Mouse (Mus musculus) CH12.LX (cell line): ENCODE results near the gene Senp8. TPM values are rescaled to one million over a fixed set of nuclear protein-coding genes. Genes with fewer than 3 reads are reported as not detected.

Experiments
- DNase-seq: peaks from one replicate; pipeline ENCODE4 v3.0.0-alpha.2; 2013; ENCODE audit errors: extremely low read depth
- H3K27ac ChIP-seq: 2 replicates; pipeline ENCODE4 v1.5.1; 2012; ENCODE audit warnings: low read depth, mild to moderate bottlenecking, control low read depth, moderate library complexity; ENCODE audit not compliant: insufficient read depth
- H3K27me3 ChIP-seq: replicated peaks from 2 replicates; pipeline ENCODE3; 2012; ENCODE audit warnings: inconsistent platforms
- H3K36me3 ChIP-seq, 2 experiments: replicated peaks in 1 of 2; 2 replicates each; pipeline versions ENCODE3 to v1.6.1; 2012; ENCODE audit warnings: inconsistent platforms in 1 of 2, low read length in 1 of 2, mild to moderate bottlenecking in 1 of 2, mixed read lengths in 1 of 2, moderate library complexity in 1 of 2; ENCODE audit not compliant: control insufficient read depth in 1 of 2, insufficient read depth in 1 of 2
- H3K4me1 ChIP-seq, 2 experiments: 2 replicates each; pipeline ENCODE4 v1.6.1; 2012; ENCODE audit warnings: inconsistent platforms in 1 of 2, moderate library complexity in 1 of 2; ENCODE audit not compliant: insufficient read depth in 2 of 2, control insufficient read depth in 1 of 2
- H3K4me2 ChIP-seq: 2 replicates; pipeline ENCODE4 v1.6.1; 2012; ENCODE audit warnings: low read depth, mild to moderate bottlenecking, control low read depth; ENCODE audit not compliant: poor library complexity, insufficient read depth, severe bottlenecking
- H3K4me3 ChIP-seq, 3 experiments: fragments of 150-350 bp in 1 of 3; sonication (generic) in 1 of 3; replicated peaks in 1 of 3; 2 replicates each; pipeline versions ENCODE3 to v1.5.1; 2011 to 2012; ENCODE audit warnings: low read depth in 2 of 3, low read length in 2 of 3, mild to moderate bottlenecking in 2 of 3, moderate library complexity in 2 of 3, control low read depth in 1 of 3, improper control_type of control experiment in 1 of 3, inconsistent platforms in 1 of 3, mixed read lengths in 1 of 3; ENCODE audit not compliant: poor library complexity in 1 of 3
- H3K79me2 ChIP-seq: replicated peaks from 2 replicates; pipeline ENCODE4 v1.6.1; 2012; ENCODE audit warnings: mild to moderate bottlenecking, moderate library complexity; ENCODE audit not compliant: control insufficient read depth, poor library complexity, insufficient read depth, severe bottlenecking; ENCODE audit errors: extremely low read depth
- H3K9ac ChIP-seq: 2 replicates; pipeline ENCODE4 v1.6.1; 2012; ENCODE audit warnings: low read depth, mild to moderate bottlenecking, control low read depth, moderate library complexity; ENCODE audit not compliant: insufficient read depth
- H3K9me3 ChIP-seq: replicated peaks from 2 replicates; pipeline ENCODE3; 2012; ENCODE audit warnings: low read length, inconsistent platforms, mixed read lengths
- BHLHE40 ChIP-seq: IDR thresholded peaks from 2 replicates; pipeline ENCODE4 v1.6.1; 2011; ENCODE audit warnings: mild to moderate bottlenecking, low read depth, low read length, improper control_type of control experiment
- CHD1 ChIP-seq: IDR thresholded peaks from 2 replicates; pipeline ENCODE4 v1.6.1; 2012; ENCODE audit warnings: low read depth, low read length, improper control_type of control experiment, inconsistent platforms
- CHD2 ChIP-seq: IDR thresholded peaks from 2 replicates; pipeline ENCODE4 v1.6.1; 2011; ENCODE audit warnings: low read length, improper control_type of control experiment
- CTCF ChIP-seq, 2 experiments: IDR thresholded peaks in 1 of 2; conservative IDR thresholded peaks in 1 of 2; 2 replicates each; pipeline ENCODE4 v1.5.1; 2011 to 2012; ENCODE audit warnings: low read depth in 2 of 2, low read length in 2 of 2, improper control_type of control experiment in 1 of 2, inconsistent platforms in 1 of 2, mild to moderate bottlenecking in 1 of 2, moderate library complexity in 1 of 2
- ELF1 ChIP-seq: IDR thresholded peaks from 2 replicates; pipeline ENCODE4 v1.6.1; 2014; ENCODE audit warnings: low read depth, mild to moderate bottlenecking, inconsistent platforms, low read length, improper control_type of control experiment
- HCFC1 ChIP-seq: IDR thresholded peaks from 2 replicates; pipeline ENCODE4 v1.6.1; 2012; ENCODE audit warnings: low read depth, mild to moderate bottlenecking, inconsistent platforms, low read length, improper control_type of control experiment
- IRF4 ChIP-seq: IDR thresholded peaks from 2 replicates; pipeline ENCODE4 v1.6.1; 2014; ENCODE audit warnings: low read depth, mild to moderate bottlenecking, inconsistent platforms, low read length, improper control_type of control experiment
- JUN ChIP-seq: IDR thresholded peaks from 2 replicates; pipeline ENCODE4 v1.6.1; 2011; ENCODE audit warnings: low read depth, mild to moderate bottlenecking, low read length, improper control_type of control experiment, moderate library complexity; ENCODE audit not compliant: insufficient read depth
- JUND ChIP-seq: conservative IDR thresholded peaks from 2 replicates; pipeline ENCODE4 v1.6.1; 2011; ENCODE audit warnings: low read depth, low read length, improper control_type of control experiment
- KAT2A ChIP-seq: IDR thresholded peaks from 2 replicates; pipeline ENCODE4 v1.6.1; 2012; ENCODE audit warnings: low read length, improper control_type of control experiment, inconsistent platforms; ENCODE audit not compliant: insufficient replicate concordance
- MAFK ChIP-seq: IDR thresholded peaks from 2 replicates; pipeline ENCODE4 v1.6.1; 2011; ENCODE audit warnings: low read length, improper control_type of control experiment; ENCODE audit not compliant: insufficient replicate concordance
- MAX ChIP-seq: IDR thresholded peaks from 2 replicates; pipeline ENCODE4 v1.6.1; 2011; ENCODE audit warnings: low read length, improper control_type of control experiment
- MAZ ChIP-seq: IDR thresholded peaks from 2 replicates; pipeline ENCODE4 v1.6.1; 2012; ENCODE audit warnings: low read depth, mild to moderate bottlenecking, inconsistent platforms, low read length, improper control_type of control experiment, moderate library complexity
- MYC ChIP-seq: IDR thresholded peaks from 2 replicates; pipeline ENCODE4 v1.6.1; 2011; ENCODE audit warnings: low read depth, mild to moderate bottlenecking, improper control_type of control experiment, low read length
- POLR2A ChIP-seq: IDR thresholded peaks from 2 replicates; pipeline ENCODE4 v1.6.1; 2011; ENCODE audit warnings: low read depth, mild to moderate bottlenecking, improper control_type of control experiment, low read length
- RAD21 ChIP-seq: IDR thresholded peaks from 2 replicates; pipeline ENCODE4 v1.6.1; 2011; ENCODE audit warnings: low read depth, mild to moderate bottlenecking, low read length, improper control_type of control experiment, moderate library complexity
- SIN3A ChIP-seq: IDR thresholded peaks from 2 replicates; pipeline ENCODE4 v1.6.1; 2012; ENCODE audit warnings: low read length, improper control_type of control experiment, inconsistent platforms
- TCF12 ChIP-seq: IDR thresholded peaks from 2 replicates; pipeline ENCODE4 v1.6.1; 2014; ENCODE audit warnings: low read depth, mild to moderate bottlenecking, inconsistent platforms, low read length, improper control_type of control experiment
- dilution Hi-C: fragments of 300-500 bp; cut with MboI; formaldehyde crosslinking; loops from 2 replicates; pipeline ENCODE4 v1.14.3; 2020; ENCODE audit warnings: low sequenced_read_pairs; ENCODE audit not compliant: extremely low pct_unique_long_range_greater_than_20kb, extremely low pct_ligation_motif_present
- in situ Hi-C: fragments of 300-500 bp; cut with MboI; formaldehyde crosslinking; loops from 3 replicates; pipeline ENCODE4 v1.14.3; 2019; ENCODE audit warnings: low sequenced_read_pairs, low pct_ligation_motif_present, low pct_unique_long_range_greater_than_20kb, mixed read lengths
- polyA plus RNA-seq: library from polyadenylated mRNA; unstranded; fragments of >175 nt; gene quantifications from 2 replicates; pipeline ENCODE4 v1.2.1, GENCODE M21; 2012; ENCODE audit warnings: low read depth; ENCODE audit not compliant: insufficient read length
- total RNA-seq, 2 experiments: library from RNA; depleted of rRNA; stranded (reverse); fragments of 300-350 nt in 1 of 2; fragments of >200 nt in 1 of 2; gene quantifications; 2 replicates each; pipeline ENCODE4 v1.2.3; 2012 to 2014

The Senp8 gene
- total and polyA plus RNA-seq, 3 experiments, result 5.2 to 8.5 (median 6.1) TPM

GRCm38 (mm10) chr9:59692145-59692544 is 58.4 kb downstream of the Senp8 start:
- Histone ChIP-seq H3K27me3 (peaks cover 5% of the 10 kb centered on the region), H3K9me3 (no peaks in the 10 kb centered on the region), H3K9ac (no peak overlapping the region), H3K36me3 (no peaks in the 10 kb centered on the region), H3K27ac (no peak overlapping the region), H3K4me3 (no peak overlapping the region), H3K4me2 (no peak overlapping the region), H3K79me2 (no peaks in the 10 kb centered on the region), H3K4me1 (no peaks in the 10 kb centered on the region)
- in situ Hi-C loops (no loop called here), dilution Hi-C loops (no loop called here)
- DNase-seq, result no peak
- TF ChIP-seq POLR2A, result no peak
- TF ChIP-seq JUND, result no peak
- TF ChIP-seq MAFK, result no peak
- no peak for TF ChIP-seq MYC
- no peak for TF ChIP-seq IRF4

GRCm38 (mm10) chr9:59691635-59692094 is 58.8 kb downstream of the Senp8 start:
- in situ Hi-C loops (no loop called here), dilution Hi-C loops (no loop called here)
- H3K79me2 ChIP-seq, result no peaks in the 10 kb centered on the region
- TF ChIP-seq HCFC1, result no peak
- no peaks in the 10 kb centered on the region for H3K4me1 ChIP-seq
- no peak overlapping the region for H3K4me3 ChIP-seq
- no peaks in the 10 kb centered on the region for H3K9me3 ChIP-seq
- DNase-seq, result no peak
- H3K9ac ChIP-seq, result no peak overlapping the region
- no peak overlapping the region for H3K27ac ChIP-seq
- H3K36me3 ChIP-seq, result no peaks in the 10 kb centered on the region
- H3K4me2 ChIP-seq, result no peak overlapping the region
- H3K27me3 ChIP-seq, result peaks cover 2% of the 10 kb centered on the region

GRCm38 (mm10) chr9:59687416-59688046 is 63.0 kb downstream of the Senp8 start:
- H3K9ac ChIP-seq, result no peak overlapping the region
- H3K4me2 ChIP-seq, result no peak overlapping the region
- H3K27me3 ChIP-seq, result peaks cover 2% of the 10 kb centered on the region
- H3K36me3 ChIP-seq, result no peaks in the 10 kb centered on the region
- TF ChIP-seq CTCF (conservative IDR thresholded peaks at IDR 0.05 in 1 of 2, IDR thresholded peaks at IDR 0.05 in 1 of 2; ENCODE audit: low read depth in 2 of 2, low read length in 2 of 2), result no peak
- TF ChIP-seq JUN, result no peak
- no peak for TF ChIP-seq TCF12
- TF ChIP-seq KAT2A, result no peak
- no peak for TF ChIP-seq MAZ
- no peak for TF ChIP-seq MAX
- no peak for TF ChIP-seq RAD21
- no peak for TF ChIP-seq CHD1
- TF ChIP-seq CHD2, result no peak
- TF ChIP-seq BHLHE40, result no peak
- no peak for TF ChIP-seq SIN3A
- no peak for TF ChIP-seq ELF1
- H3K27ac ChIP-seq, result no peak overlapping the region
- H3K4me1 ChIP-seq, result peaks cover 0 to 5% of the 10 kb centered on the region in 2 experiments; a peak in 1 of 4 replicates
- DNase-seq, result no peak
- no peak overlapping the region for H3K4me3 ChIP-seq
- dilution Hi-C loops (no loop called here), in situ Hi-C loops (no loop called here)
- no peaks in the 10 kb centered on the region for H3K9me3 ChIP-seq
- H3K79me2 ChIP-seq, result no peaks in the 10 kb centered on the region
